Mouse (Mus musculus): Measurements from ENCODE around the gene Vps13c. TPM values are rescaled to one million over a fixed set of nuclear protein-coding genes. Genes with fewer than 3 reads are reported as not detected.

Vps13c gene
- polyA plus RNA-seq, 1 experiment from 2014 or later: 8.0 TPM

- no peak overlapping the region for H3K4me3 ChIP-seq
- ATAC-seq (ENCODE audit: low read depth): no peak
- H3K4me2 ChIP-seq: no peak overlapping the region
- no peaks in the 10 kb centered on the region for H3K4me1 ChIP-seq (replicated peaks)
- H3K36me3 ChIP-seq: peaks cover 37% of the 10 kb centered on the region
- WGBS: 54% methylated on average over 5 of the region's 5 CpGs
- no peak overlapping the region for H3K9ac ChIP-seq
- H3K27me3 ChIP-seq: no peaks in the 10 kb centered on the region
- H3K27ac ChIP-seq (replicated peaks): no peak overlapping the region
- no peaks in the 10 kb centered on the region for H3K9me3 ChIP-seq
Measured at GRCm38 (mm10) chr9:67900398-67900797, 60.2 kb downstream of the Vps13c start.

- ATAC-seq (ENCODE audit: low read depth): no peak
- Histone ChIP-seq H3K36me3 (peaks cover 56% of the 10 kb centered on the region), H3K4me3 (no peak overlapping the region), H3K4me1 (replicated peaks) (no peaks in the 10 kb centered on the region), H3K9me3 (no peaks in the 10 kb centered on the region), H3K27me3 (no peaks in the 10 kb centered on the region), H3K4me2 (no peak overlapping the region), H3K9ac (no peak overlapping the region), H3K27ac (replicated peaks) (no peak overlapping the region)
- 80% methylated on average over 6 of the region's 6 CpGs for WGBS
Measured at GRCm38 (mm10) chr9:67904355-67904754, 64.2 kb downstream of the Vps13c start.

- Histone ChIP-seq H3K36me3 (peaks cover 68% of the 10 kb centered on the region), H3K4me2 (no peak overlapping the region), H3K9ac (no peak overlapping the region), H3K27ac (replicated peaks) (no peak overlapping the region), H3K27me3 (no peaks in the 10 kb centered on the region), H3K4me3 (no peak overlapping the region), H3K4me1 (replicated peaks) (no peaks in the 10 kb centered on the region), H3K9me3 (no peaks in the 10 kb centered on the region)
- 80% methylated on average over 2 of the region's 2 CpGs for WGBS
- no peak for ATAC-seq (ENCODE audit: low read depth)
Measured at GRCm38 (mm10) chr9:67905541-67905940, 65.3 kb downstream of the Vps13c start.

GRCm38 (mm10) chr9:67914681-67915080 lies 74.5 kb downstream of the Vps13c start:
- Histone ChIP-seq H3K27me3 (no peaks in the 10 kb centered on the region), H3K36me3 (peaks cover 71% of the 10 kb centered on the region), H3K4me3 (no peak overlapping the region), H3K4me1 (replicated peaks) (no peaks in the 10 kb centered on the region), H3K4me2 (no peak overlapping the region), H3K9ac (no peak overlapping the region), H3K27ac (replicated peaks) (no peak overlapping the region), H3K9me3 (no peaks in the 10 kb centered on the region)
- ATAC-seq (ENCODE audit: low read depth): no peak
- 87% methylated on average over 7 of the region's 7 CpGs for WGBS

- Histone ChIP-seq H3K27ac (replicated peaks) (no peak overlapping the region), H3K36me3 (peaks cover 44% of the 10 kb centered on the region), H3K9me3 (no peaks in the 10 kb centered on the region), H3K4me2 (no peak overlapping the region), H3K9ac (no peak overlapping the region), H3K4me1 (replicated peaks) (no peaks in the 10 kb centered on the region), H3K4me3 (no peak overlapping the region), H3K27me3 (no peaks in the 10 kb centered on the region)
- WGBS: 35% methylated on average over 5 of the region's 5 CpGs
- no peak for ATAC-seq (ENCODE audit: low read depth)
Measured at GRCm38 (mm10) chr9:67922350-67922749, 82.2 kb downstream of the Vps13c start.

- no peak for ATAC-seq (ENCODE audit: low read depth)
- no peak overlapping the region for H3K9ac ChIP-seq
- H3K36me3 ChIP-seq: peaks cover 62% of the 10 kb centered on the region
- H3K4me1 ChIP-seq (replicated peaks): no peaks in the 10 kb centered on the region
- 80% methylated on average over 7 of the region's 7 CpGs for WGBS
- no peak overlapping the region for H3K4me3 ChIP-seq
- H3K4me2 ChIP-seq: no peak overlapping the region
- H3K27me3 ChIP-seq: no peaks in the 10 kb centered on the region
- no peak overlapping the region for H3K27ac ChIP-seq (replicated peaks)
- H3K9me3 ChIP-seq: no peaks in the 10 kb centered on the region
Measured at GRCm38 (mm10) chr9:67930629-67931028, 90.4 kb downstream of the Vps13c start.

GRCm38 (mm10) chr9:67937286-67937685 lies 97.1 kb downstream of the Vps13c start:
- Histone ChIP-seq H3K4me1 (replicated peaks) (no peaks in the 10 kb centered on the region), H3K9ac (no peak overlapping the region), H3K36me3 (peaks cover 53% of the 10 kb centered on the region), H3K4me3 (no peak overlapping the region), H3K27ac (replicated peaks) (no peak overlapping the region), H3K4me2 (no peak overlapping the region), H3K9me3 (no peaks in the 10 kb centered on the region), H3K27me3 (no peaks in the 10 kb centered on the region)
- ATAC-seq (ENCODE audit: low read depth): no peak
- WGBS: 61% methylated on average over 2 of the region's 2 CpGs

GRCm38 (mm10) chr9:67955466-67956010 lies 115.3 kb downstream of the Vps13c start:
- ATAC-seq (ENCODE audit: low read depth): no peak
- Histone ChIP-seq H3K4me1 (replicated peaks) (no peaks in the 10 kb centered on the region), H3K9ac (no peak overlapping the region), H3K27ac (replicated peaks) (no peak overlapping the region), H3K27me3 (no peaks in the 10 kb centered on the region), H3K4me3 (no peak overlapping the region), H3K9me3 (no peaks in the 10 kb centered on the region), H3K36me3 (peaks cover 67% of the 10 kb centered on the region), H3K4me2 (no peak overlapping the region)
- 77% methylated on average over 7 of the region's 7 CpGs for WGBS

- Histone ChIP-seq H3K4me1 (replicated peaks) (peaks cover 8% of the 10 kb centered on the region), H3K36me3 (peaks cover 36% of the 10 kb centered on the region), H3K4me3 (no peak overlapping the region), H3K27me3 (no peaks in the 10 kb centered on the region), H3K4me2 (no peak overlapping the region), H3K9ac (no peak overlapping the region), H3K27ac (replicated peaks) (no peak overlapping the region), H3K9me3 (no peaks in the 10 kb centered on the region)
- no peak for ATAC-seq (ENCODE audit: low read depth)
- over 99% methylated on average over 5 of the region's 5 CpGs for WGBS
Measured at GRCm38 (mm10) chr9:67961953-67962352, 121.8 kb downstream of the Vps13c start.

- Histone ChIP-seq H3K36me3 (peaks cover 42% of the 10 kb centered on the region), H3K27me3 (no peaks in the 10 kb centered on the region), H3K9ac (no peak overlapping the region), H3K4me2 (peak overlapping the region; percentile 13; the same call in 1 of the 2 replicates), H3K4me3 (no peak overlapping the region), H3K9me3 (no peaks in the 10 kb centered on the region), H3K27ac (replicated peaks) (0 out of 2 replicates have a peak overlapping the region, but pooled peaks have one; percentile 34), H3K4me1 (replicated peaks) (peaks cover 8% of the 10 kb centered on the region)
- ATAC-seq (ENCODE audit: low read depth): peak; percentile 56
- 12% methylated on average over 14 of the region's 14 CpGs for WGBS
Measured at GRCm38 (mm10) chr9:67965889-67966288, 125.7 kb downstream of the Vps13c start.

GRCm38 (mm10) chr9:67967011-67967410 lies 126.8 kb downstream of the Vps13c start:
- WGBS: 88% methylated on average over 3 of the region's 3 CpGs
- Histone ChIP-seq H3K4me1 (replicated peaks) (peaks cover 8% of the 10 kb centered on the region), H3K9me3 (no peaks in the 10 kb centered on the region), H3K9ac (no peak overlapping the region), H3K27me3 (no peaks in the 10 kb centered on the region), H3K4me3 (no peak overlapping the region), H3K4me2 (no peak overlapping the region), H3K36me3 (peaks cover 43% of the 10 kb centered on the region), H3K27ac (replicated peaks) (no peak overlapping the region)
- no peak for ATAC-seq (ENCODE audit: low read depth)

GRCm38 (mm10) chr9:67973451-67973850 lies 133.3 kb downstream of the Vps13c start:
- Histone ChIP-seq H3K9me3 (no peaks in the 10 kb centered on the region), H3K4me2 (no peak overlapping the region), H3K4me3 (no peak overlapping the region), H3K9ac (no peak overlapping the region), H3K4me1 (replicated peaks) (no peaks in the 10 kb centered on the region), H3K27me3 (no peaks in the 10 kb centered on the region), H3K36me3 (peaks cover 30% of the 10 kb centered on the region), H3K27ac (replicated peaks) (no peak overlapping the region)
- 37% methylated on average over 6 of the region's 6 CpGs for WGBS
- no peak for ATAC-seq (ENCODE audit: low read depth)

- no peaks in the 10 kb centered on the region for H3K27me3 ChIP-seq
- no peak overlapping the region for H3K27ac ChIP-seq (replicated peaks)
- H3K4me3 ChIP-seq: no peak overlapping the region
- ATAC-seq (ENCODE audit: low read depth): no peak
- no peaks in the 10 kb centered on the region for H3K4me1 ChIP-seq (replicated peaks)
- peaks cover 20% of the 10 kb centered on the region for H3K36me3 ChIP-seq
- H3K9ac ChIP-seq: no peak overlapping the region
- 93% methylated on average over 9 of the region's 9 CpGs for WGBS
- no peak overlapping the region for H3K4me2 ChIP-seq
- H3K9me3 ChIP-seq: no peaks in the 10 kb centered on the region
Measured at GRCm38 (mm10) chr9:67975491-67975890, 135.3 kb downstream of the Vps13c start.
